Mouse (Mus musculus): ENCODE data around the gene Slc9a8.

Slc9a8 gene

DNA sequence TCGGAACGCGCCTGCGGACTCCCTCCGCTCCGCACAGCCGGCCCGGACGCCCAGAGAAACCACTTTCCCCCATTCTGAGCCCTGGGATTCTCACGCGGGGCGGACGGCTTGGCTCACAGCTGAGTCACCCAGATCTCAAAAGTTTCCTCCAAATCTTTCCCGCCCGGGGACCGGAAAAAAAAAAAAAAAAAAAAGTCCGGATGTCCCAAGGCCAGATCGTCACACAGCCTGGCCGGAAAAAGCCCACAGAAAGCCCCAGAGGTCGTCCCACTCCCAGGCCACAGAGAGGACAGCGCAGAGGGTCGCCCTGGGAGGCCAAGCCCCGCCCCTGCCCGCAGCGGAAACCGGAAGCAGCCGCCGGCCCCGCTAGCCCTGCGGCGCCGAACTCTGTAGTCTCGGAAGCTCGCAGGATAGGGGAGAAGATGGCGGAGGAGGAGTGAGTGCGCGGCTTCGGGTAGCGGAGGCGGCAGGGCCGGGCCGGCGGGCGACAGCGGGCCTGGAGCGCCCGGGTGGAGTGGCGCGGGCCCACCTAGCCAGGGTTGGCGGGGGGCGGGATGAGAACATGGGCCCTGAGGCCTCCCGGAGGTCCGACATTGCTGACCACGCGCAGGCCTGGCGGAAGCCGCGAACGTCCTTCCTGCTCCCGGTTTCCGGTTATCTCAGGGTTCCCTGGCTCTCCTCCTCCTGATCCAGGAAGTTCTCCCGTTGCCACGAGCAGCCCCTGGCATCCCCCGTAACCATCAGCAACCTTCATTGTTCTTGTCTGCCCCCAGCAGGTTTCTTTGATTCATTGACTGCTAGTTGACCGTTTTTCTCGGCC lies at the start of gene Slc9a8:
TSS of gene Slc9a8 (plus strand) at position 383 of the 820 bp plus-strand sequence.
- WGBS, result under 1% methylated on average over 65 of the region's 66 CpGs

DNA sequence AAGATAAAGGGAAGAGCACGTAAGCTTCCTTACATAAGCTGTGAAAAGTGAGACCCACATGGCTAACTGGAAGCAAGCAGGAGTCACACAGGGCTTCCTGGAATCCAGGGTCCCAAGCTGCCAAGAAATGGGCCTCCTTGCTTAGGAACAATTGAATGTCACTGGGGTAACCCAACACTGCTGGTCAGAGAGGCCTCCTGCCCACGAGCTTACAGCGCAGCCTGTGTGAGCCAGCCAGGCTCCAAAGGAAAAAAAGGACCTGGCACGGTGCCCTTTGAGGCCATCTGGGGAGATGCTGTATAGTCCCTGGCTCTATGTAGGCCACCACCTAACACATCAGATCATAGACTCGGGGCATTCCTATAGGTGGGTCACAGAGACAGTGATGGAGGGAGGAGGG lies 48.2 kb upstream of the Slc9a8 start:
- WGBS, result 33% methylated on average over 5 of the region's 5 CpGs

DNA sequence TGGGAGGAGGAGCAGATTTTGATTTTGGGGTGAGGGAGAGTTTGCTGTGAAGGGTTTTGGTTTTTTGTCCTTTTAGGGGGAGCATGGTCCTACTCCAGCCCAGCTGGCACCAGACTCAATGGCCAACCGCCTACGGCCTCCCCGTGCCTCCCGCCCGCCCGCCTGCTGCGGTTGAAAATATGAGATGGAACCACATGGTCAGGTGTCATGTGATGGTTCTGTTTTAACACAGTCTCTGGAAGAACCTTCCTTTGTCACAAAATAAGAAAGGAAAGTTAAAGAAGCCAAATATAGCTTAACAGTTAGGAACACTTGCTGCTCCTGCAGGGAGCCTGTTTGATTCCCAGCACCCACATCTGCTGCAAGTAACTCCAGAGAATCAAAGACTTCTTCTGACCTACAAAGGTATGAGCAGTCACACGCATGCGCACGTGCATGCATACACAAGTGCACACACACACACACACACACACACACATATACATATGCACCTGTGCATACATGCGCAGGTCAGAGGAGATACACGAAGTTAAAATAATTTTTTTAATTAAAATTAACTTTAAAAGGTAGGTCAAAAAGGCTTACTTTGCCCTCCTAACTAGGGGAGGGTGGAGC lies 47.2 kb upstream of the Slc9a8 start:
- WGBS, result 77% methylated on average over 12 of the region's 12 CpGs

DNA sequence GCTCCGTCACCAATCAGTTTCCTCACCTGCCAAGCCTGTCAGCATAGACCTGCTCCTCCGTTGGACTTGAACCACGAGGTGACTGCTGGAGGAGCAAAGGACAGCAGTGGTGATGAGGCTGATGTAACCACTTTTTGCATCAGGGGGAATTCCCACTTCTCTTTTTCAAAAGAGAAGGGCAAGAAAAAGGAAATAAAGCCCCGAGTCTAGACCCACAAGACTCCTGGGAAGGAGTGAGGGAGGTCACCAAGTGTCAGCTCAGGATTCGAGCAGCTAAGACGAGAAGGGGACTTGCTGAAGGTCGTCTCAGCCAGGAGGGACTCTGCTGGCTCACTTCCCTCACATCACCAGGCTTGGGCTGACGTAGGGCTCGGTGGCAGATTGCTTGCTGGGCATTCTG lies 46.4 kb upstream of the Slc9a8 start:
- 88% methylated on average over 9 of the region's 9 CpGs for WGBS

DNA sequence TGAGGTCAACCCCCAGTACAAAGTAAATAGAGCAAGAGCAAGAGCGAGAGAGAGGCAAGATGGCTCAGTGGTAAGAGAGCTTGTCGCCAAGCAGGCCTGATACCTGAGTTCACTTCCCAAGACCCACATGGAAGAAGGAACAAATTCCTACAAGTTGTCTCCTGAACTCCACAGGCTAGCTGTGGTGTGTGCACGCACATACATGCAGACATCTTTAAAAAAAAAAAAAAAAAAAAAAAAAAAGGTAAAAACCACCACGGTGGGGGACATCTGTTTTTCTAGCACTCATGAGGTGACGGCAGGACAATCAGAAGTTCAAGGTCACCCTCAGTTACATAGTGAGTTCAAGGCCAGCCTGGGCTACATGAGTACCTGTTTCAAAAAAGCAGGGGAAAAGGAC lies 45.8 kb upstream of the Slc9a8 start:
- 93% methylated on average over 5 of the region's 5 CpGs for WGBS

DNA sequence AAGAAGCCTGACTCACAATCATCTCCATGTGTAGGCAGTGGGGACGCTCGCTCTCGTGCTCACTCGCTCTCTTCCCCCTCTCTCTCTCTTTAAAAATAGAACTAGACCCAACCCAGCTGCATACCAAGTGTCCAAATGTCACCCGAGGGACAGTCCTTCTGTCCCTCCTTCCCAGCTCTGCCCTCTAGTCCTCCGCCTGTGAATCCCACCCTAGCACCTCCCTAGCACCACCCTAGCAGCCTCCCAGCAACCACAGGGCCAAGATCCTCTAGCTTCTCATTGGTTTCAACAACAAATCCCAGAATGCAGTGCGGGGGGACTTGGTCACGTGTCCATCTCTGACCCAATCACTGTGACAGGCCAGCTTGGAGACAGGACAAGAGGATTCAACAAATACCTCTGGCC lies 45.4 kb upstream of the Slc9a8 start:
- 49% methylated on average over 8 of the region's 8 CpGs for WGBS

DNA sequence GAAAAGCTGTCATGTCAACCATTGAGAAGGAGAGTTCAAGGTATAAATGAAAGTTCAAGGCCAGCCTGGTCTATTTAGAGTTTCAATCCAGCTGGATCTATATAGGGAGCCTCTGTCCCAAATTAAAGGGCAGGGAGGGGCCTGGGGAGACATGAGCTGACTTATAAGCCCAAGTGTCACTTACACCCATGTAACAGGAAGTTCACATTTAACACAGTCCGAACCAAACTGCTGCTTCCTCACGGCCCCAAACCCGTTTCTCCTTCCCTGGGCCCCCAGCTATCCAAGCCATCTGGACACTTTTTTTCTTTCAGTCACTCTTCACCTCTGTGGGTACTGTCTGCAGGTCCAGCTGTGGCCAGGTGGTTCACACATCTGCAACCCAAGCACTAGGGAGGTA lies 43.8 kb upstream of the Slc9a8 start:
- WGBS, result 81% methylated on average over 3 of the region's 3 CpGs

DNA sequence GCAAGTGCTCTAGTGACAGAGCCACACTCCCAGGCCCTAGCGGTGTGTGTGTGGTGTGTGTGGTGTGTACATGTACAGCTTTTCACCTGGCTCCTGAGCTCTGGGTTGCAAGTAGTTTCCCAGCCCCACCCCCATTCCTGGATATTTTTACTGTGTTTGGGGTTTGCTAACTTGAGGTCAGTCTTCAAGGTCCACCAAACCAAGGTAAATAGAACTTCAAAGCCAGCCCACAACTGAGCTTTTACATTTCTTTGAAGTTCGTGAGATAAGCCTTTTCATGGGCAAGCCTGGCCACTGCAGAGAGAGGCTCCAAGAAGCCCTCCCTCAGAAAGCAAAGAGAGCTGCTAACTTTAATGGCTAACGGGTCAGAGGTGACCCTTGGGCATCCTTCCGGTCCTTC lies 42.5 kb upstream of the Slc9a8 start:
- WGBS, result 75% methylated on average over 4 of the region's 4 CpGs

DNA sequence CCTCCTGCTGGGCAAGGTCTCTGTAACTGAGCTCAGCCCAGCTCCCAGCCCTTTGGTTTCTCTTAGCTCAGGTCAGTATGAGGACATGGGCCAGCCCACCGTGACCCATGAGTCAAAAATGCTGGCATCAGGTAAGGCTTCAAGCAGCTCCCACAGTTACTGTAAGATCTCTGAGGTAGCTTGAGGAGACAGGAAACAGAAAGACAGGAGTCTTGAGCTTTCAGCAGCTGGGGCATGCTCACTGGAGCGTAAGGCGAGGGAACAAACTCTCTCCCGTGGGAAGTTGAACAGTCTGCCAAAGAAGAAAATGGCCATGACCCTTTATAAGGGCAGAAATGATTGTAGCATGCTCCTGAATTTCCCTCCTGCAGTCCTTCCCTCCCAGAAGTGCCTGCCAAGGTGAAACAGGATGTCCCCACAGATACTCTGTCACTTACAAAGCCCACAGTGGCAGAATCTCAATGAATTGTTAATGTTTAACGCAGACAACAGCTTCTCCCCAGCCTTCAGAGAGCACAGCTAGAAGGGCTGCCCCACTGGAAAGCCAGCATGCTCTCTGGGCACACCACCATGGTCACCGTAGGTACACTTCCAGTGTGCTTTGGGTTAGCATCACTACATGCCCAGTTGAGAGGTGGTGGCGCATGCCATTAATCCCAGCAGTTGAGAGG lies 40.8 kb upstream of the Slc9a8 start:
- 63% methylated on average over 7 of the region's 7 CpGs for WGBS

DNA sequence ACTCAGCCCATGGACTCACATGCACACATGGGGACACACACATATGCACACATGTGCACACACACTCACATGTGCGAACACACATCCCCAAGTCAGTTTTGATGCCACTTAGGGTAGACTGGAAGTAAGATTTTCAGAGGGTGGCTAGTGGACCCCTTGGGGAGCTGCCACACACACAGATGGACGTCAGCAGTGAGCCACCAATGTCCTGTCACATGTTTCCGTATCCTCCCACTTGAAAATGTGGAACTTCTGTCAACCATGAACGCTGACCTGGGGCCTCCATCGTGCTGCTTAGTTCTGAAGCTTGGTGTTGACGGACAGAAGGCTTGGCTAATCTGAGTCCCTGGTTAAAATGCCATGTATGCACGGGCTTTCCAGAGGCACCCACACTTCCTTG lies 39.9 kb upstream of the Slc9a8 start:
- 86% methylated on average over 7 of the region's 7 CpGs for WGBS

DNA sequence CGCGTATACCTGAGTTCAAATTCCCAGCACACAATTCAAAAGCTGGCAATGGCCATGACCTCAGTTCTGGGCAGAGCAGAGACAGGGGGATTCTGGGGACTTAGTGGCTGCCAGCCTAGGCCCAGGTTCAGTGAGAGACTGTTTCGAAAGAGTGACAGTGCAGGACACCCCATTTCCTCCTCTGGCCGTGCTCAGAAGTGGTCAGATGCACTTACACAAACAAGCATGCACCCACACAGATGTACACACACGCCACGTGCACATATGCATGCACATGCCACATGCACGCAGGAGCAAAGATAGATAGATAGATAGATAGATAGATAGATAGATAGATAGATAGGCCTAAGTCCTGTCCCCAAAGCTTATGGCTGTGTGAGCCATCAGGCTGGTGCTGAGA lies 39.1 kb upstream of the Slc9a8 start:
- WGBS, result 94% methylated on average over 7 of the region's 7 CpGs

DNA sequence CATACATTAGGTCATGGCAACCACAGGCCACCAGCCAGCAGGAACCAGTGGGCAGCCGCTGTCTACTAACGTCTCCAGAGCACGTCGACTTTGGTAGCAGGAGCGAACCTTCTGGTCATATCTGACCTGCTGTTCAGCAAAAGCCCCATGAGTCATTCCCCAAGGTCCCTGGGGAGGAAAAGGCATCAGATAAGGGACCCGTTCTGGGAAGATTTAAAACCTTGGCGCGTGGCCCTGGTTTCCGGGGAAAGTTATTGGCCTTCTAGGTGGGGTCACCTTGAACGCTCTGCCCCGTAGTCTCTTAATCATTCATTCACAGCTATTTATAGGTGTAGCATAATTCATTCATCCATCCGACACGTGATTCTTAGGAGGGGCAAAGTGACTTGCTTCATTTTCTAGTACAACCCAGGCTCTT lies 37.8 kb upstream of the Slc9a8 start:
- 84% methylated on average over 13 of the region's 13 CpGs for WGBS

DNA sequence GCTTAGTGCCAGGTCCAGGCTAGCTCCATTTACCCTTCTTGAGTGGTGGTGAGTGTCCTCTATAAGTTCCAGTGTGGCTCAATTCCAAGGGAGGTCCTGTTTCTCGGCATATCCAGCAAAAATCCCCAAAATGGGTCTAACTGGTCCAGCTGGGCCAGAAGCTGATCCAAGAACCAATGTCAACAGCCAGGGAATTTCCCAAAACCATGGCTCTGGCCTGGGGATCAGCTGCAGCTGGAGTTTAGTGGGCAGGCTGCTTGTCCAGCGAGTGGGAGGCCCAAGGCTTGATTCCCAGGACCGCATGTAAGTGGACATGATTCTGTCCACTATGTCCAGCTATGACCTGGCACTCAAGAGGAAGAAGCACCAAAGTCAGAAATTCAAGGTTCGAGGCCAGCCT lies 35.1 kb upstream of the Slc9a8 start:
- 93% methylated on average over 4 of the region's 4 CpGs for WGBS

DNA sequence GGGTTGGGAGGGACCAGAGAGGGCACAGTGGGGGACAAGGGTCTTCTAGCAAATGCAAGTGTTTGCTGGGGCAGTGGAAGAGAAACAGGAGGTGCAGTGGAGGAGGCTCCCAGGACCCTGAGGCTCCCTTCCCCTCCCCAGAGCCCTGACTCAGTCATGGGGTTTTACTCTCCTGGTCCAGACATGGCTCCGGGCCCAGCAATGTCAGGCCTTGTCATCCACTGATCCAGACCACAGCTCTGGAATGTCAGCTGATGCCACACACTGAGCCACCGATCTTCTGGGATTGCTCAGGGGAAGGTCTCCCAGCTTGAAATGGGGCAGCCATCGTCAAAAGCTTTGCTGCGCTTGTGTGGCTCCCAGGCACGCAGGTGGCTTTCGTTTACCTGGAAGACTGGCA lies 34.5 kb upstream of the Slc9a8 start:
- WGBS, result 84% methylated on average over 6 of the region's 6 CpGs

DNA sequence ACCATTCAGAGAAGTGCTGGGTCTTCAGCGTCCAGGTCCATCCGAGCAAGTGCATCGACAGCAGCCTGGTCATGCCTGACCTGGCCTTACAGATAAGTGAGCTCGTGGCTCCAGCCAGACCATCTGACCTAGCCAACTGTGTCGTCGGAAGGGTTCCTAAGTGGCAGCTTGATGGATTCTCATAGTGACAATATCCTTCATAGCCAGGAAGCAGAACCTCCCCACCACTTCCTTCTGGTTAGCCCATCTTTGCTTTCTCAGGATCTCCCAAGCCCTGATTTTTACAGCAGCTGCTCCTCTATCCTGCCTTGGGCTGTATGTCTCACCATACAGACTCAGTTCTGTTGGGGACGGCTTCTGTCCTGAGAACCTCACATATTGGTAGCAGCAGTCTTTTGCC lies 27.1 kb upstream of the Slc9a8 start:
- WGBS, result 89% methylated on average over 7 of the region's 7 CpGs

DNA sequence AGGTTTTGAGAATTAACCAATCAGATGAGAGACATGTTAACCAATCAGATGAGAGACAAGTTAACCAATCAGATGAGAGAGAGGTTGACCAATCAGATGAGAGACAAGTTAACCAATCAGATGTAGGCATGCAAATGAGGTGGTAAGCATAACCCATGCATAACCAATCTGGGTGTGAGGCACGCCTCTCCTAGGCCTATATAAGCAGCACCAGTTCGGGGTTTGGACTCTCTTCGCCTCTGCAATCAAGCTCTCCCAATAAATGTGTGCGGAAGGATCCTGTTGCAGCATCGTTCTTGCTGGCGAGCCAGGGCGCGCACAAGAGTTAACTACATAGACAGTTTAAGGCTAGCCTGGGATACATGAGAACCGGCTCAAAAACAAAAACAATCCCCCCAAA lies 25.1 kb upstream of the Slc9a8 start:
- 96% methylated on average over 9 of the region's 9 CpGs for WGBS

DNA sequence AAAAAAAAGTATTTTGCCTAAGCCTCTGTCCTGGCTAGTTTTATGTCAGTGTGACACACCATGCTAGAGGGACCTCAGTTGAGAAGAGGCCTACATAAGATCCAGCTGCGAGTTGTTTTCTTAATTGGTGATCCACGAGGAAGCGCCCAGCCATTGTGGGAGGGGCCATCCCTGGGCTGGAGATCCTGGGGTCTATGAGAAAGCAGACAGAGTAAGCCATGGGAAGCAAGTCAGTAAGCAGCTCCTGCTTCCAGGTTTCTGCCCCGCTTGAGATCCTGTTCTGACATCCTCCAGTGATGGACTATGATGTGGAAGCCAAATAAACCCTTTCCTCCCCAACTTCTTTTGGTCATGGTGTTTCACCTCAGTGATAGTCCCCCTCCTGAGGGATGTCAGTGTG lies 22.5 kb upstream of the Slc9a8 start:
- 67% methylated on average over 4 of the region's 4 CpGs for WGBS

DNA sequence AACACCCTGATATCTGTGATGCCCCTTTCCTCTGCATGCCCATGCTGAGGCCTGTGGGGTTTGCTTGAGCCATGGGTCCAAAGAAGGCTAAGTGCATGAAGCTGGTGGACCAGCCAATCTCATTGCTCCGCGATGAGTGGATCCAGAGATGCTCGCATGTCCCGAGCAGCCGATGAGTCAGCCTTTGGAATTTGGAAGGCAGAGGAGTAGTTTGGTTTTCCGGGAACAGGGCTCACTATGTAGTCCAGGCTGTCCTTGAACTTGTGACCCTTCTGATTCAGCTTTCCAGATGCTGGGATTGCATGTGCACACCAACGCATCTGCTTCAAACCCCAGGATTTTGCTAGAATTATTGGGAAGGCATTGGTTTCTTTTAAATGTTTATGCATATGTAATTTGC lies 21.9 kb upstream of the Slc9a8 start:
- WGBS, result 81% methylated on average over 7 of the region's 7 CpGs

DNA sequence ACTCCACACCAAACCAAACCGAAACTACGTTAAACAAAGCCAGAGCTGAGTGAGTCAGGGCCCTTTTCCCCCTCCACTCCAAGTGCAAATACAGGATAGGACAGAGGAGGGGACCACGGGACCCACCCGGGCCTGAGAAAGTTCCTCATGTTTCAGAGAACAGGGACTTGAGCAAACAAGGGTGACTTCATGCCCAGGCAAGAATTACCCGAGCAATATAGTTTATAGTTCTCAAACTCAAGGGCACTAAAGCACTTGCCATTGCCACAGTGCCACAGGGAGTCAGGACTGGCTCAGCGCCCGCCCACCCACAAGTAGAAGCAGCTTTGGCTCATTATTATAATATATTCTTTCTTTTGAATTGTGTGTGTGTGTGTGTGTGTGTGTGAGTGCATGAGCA lies 18.4 kb upstream of the Slc9a8 start:
- 69% methylated on average over 7 of the region's 7 CpGs for WGBS

DNA sequence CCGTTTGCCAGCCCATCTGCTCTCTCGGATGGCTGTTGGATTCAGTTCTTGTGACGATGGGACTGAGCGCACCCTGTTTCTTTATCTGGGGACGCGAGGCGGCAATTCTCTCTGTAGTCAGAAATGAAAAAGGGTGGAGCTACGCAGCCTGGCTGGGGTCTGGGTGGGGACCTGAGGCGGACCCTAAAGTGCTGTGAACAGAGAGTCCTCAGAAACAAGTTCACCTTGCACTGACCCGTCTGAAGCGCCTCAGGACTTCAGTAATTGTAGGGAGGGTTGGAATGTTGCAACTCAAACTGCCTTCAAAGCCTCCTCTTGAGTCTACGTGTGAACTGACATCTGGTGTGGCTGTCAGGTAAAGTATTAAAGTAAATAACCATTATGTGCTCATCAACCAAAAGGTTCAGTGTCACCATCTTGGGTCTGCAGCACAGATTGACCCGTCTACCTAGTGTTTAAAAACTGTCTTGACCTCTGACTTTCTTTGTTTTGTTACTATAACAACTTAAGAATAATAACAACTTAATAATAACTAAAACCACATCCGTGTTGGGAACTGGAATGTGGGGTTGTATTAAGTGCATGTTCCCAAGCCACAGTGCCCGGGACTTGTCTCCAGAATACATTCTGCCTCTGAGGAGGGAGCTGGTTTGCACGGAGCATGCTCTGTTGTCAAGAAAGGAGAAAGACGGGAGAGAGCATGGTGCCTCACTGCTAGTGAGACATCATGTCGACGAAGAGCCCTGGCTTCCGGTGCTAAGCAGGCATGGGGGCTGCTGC lies 16.2 kb upstream of the Slc9a8 start:
- 75% methylated on average over 20 of the region's 20 CpGs for WGBS

DNA sequence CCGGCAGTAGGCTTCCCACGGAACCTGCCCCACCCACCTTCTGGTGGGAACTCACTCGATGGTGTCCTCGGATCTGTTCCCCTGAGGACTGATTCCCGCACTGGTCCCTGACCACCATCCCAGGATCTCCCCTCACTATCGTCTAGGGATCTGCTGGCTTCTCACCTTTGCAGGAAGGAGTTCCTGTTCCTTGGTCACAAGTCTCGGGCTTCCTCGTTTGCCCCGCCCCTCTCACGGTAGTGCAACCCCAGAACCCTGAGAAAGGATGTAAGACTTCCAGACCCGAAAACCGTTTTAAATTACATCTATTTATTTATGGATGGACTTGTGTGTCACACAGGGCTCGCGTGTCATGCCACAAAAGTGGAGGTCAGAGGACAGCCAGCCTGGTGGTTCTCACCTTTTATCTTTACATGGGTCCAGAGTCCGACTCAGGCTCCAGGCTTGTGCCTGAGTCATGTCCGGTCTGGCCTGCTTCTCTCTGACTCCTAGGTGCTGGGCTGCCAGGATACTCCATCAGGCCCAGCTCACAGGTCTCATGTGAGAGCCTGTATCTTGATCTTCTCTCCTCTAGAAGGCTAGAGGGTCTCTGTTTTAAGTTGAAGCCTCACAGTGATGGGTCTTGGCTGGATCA lies 14.1 kb upstream of the Slc9a8 start:
- 92% methylated on average over 16 of the region's 16 CpGs for WGBS

DNA sequence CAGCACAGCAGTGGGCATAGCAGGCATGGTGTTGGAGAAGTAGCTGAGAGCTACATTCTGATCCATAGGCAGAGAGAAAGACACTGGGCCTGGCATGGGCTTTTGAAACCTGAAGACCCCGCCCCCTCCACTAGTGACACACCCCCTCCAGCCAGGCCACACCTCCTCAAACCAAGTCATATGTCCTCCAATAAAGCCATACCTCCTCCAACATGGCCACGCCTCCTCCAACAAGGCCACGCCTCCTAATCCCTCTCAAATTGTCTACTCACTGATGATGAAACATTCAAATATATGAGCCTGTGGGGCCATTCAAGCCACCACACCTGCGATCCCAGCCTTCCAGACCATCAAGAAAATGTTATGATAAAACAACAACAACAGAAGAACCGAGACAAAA lies 7.1 kb upstream of the Slc9a8 start:
- WGBS, result 94% methylated on average over 5 of the region's 5 CpGs

All from cerebral cortex, adult 2 months (tissue).